Mouse (Mus musculus) ES-E14 (cell line): ENCODE measurements around the gene Rrp8.

ENCODE experiments used
- CHD2 ChIP-seq: IDR thresholded peaks from 2 replicates; pipeline ENCODE4 v1.6.1; 2014; ENCODE audit warnings: mild to moderate bottlenecking, low read depth, low read length, inconsistent platforms
- HCFC1 ChIP-seq: IDR thresholded peaks from 2 replicates; pipeline ENCODE4 v1.6.1; 2012; ENCODE audit warnings: low read length, inconsistent platforms, borderline replicate concordance; ENCODE audit not compliant: insufficient read depth
- MAFK ChIP-seq: IDR thresholded peaks from 2 replicates; pipeline ENCODE4 v1.6.1; 2014; ENCODE audit warnings: mild to moderate bottlenecking, low read depth, low read length, inconsistent platforms; ENCODE audit not compliant: insufficient read depth
- ZC3H11A ChIP-seq: IDR thresholded peaks from 2 replicates; pipeline ENCODE4 v1.6.1; 2012; ENCODE audit warnings: low read depth, mild to moderate bottlenecking, inconsistent platforms, low read length, borderline replicate concordance
- ZNF384 ChIP-seq: IDR thresholded peaks from 2 replicates; pipeline ENCODE4 v1.6.1; 2012; ENCODE audit warnings: low read depth, low read length, inconsistent platforms

DNA sequence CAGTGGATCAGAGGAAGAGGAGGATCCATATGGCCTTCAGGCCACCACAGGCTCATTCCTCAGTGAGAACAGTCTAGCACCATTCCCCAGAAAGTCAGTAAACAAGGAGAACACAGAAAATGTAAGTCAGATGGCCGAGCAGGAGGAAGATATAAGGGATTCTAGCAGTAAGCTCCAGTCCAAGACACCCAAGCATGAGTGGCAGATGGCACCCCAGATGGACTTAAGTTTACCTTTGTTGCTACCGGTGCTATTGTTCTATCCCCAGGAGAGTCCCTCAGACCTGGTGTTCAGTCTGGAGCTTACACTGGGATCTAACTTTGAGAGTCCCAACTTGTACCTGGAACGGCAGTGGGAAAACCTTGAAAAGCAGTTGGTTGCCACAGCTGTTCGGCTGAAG lies 33.4 kb downstream of the Rrp8 start:
- TF ChIP-seq ZNF384 (no peak), CHD2 (no peak), HCFC1 (no peak), ZC3H11A (no peak), MAFK (no peak)
